Mouse (Mus musculus): ENCODE data around the gene Gm20388.

DNA sequence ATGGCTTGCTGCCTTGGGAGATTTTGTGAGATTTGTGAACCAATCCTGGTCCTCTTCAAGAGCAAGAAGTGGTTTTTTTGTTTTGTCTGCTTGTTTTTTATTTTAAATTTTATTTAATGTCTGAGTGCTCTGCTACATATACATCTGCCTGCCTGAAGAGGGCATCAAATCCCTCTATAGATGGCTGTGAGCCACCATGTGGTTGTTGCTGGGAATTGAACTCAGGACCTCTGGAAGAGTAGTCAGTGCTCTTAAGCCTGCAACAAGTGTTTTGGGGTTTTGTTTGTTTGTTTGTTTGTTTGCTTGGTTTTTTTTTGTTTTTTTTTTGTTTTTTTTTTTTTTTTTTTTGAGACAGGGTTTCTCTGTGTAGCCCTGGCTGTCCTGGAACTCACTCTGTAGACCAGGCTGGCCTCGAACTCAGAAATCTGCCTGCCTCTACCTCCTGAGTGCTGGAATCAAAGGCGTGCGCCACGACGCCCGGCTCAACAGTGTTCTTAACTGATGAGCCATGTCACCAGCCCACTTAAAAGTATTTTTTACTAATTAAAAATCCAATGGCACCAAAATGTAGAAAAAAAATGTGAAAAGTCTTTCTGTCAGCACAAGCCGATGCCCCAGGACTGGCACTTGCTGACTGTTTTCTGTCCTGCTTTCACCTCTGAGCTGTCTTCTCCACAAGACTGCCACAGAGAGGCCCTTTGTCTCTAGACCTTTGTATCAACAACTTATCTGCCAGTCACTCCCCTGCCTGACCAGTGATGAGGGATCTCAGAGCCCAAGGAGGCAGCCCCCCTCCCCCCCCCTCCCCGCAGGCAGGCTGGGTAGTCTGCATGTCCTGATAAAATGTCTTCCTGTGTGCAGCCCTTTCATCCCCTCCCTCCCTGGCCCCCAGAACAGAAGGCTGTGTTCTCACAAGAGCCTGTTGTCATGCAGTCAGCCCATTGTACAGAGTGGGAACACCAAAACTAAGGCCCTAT lies 3505.6 kb downstream of the Gm20388 start:
- TF ChIP-seq CTCF (IDR thresholded peaks at IDR 0.05; ENCODE audit: low read depth) (peak; percentile 63), EP300 (optimal IDR thresholded peaks at IDR 0.05) (no peak)
